Mouse (Mus musculus): ENCODE data around the gene Tom1l2.

Gene Tom1l2

DNA sequence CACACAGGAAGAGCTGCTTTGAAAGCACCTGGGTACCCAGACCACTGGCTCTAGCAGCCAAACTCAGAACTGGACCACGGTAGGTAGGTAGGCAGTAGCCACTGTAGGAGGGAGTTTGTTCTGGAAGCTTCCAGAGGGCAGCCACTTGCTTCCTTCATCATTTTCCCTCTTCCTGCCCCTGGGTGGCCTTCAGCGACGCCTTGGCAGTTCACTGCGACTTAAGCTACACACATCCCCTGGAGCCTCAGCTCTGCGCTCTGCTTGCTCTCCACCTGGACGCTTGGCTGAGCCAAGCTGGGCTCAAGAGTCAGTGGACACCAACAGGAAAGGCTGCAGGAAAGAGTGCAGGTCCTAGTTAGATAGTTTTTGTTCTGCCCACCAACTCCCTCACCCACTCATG lies 174.7 kb downstream of the Tom1l2 start:
- in situ Hi-C loops (cut with MboI) = no loop called here

DNA sequence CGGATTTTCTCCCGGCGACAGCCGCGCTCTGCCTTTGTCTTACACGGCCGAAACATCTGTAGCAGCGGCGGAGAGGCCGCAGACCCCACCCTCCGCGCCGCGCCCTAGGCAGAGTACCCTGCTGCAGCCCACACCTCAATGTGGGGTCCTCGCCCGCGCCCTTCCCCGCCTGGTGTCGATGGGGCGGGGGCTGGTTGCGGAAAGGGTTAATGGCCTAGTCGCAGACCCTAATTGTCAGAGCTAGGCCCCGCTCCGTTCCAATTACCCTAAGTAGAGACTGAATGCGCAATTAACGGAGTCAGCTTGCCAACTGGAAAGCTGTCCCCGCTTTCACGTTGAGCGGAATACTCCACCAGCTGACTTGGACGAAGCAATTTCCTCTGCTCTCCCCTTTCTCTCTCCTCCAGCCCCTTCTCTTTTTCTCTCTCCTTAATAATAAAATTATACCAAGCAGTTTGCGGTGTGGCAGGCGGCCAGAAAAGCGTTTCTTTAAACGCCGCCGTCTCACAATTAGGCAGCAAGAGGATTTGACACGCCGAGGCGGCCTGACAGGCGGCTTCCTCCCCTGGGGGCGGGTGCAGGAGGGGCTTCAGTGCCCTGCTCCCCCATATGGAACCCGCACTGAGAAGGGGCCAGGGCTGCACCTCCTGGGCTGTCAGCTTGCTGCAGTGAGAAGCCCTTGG lies 175.6 kb downstream of the Tom1l2 start:
- in situ Hi-C loops (cut with MboI) = no loop called here

Measured in mature B cell (primary cell).